ENCODE assay signal across 8 mouse cellular contexts in genomic region chr19:14598690-14599288, GRCm38 (mm10). TPM values are rescaled to one million over a fixed set of nuclear protein-coding genes. Genes with fewer than 3 reads are reported as not detected.
DNase-seq lines count a peak whose midpoint lies in the region; ATAC-seq and TF ChIP-seq lines count a peak whose summit lies in the region.

No protein-coding gene starts in this region.

- H3K4me1 ChIP-seq in lung, embryonic 14.5 days (ENCODE audit: insufficient read depth), result peaks cover 4% of the 10 kb centered on the region; the same call in 1 of the 2 replicates
- H3K4me1 ChIP-seq in embryonic facial prominence, embryonic 13.5 days, result peaks cover 25% of the 10 kb centered on the region
- H3K4me1 ChIP-seq in kidney, embryonic 16.5 days (ENCODE audit: insufficient read depth, low read length), result peaks cover 32% of the 10 kb centered on the region

- H3K36me3 ChIP-seq in lung, embryonic 14.5 days (ENCODE audit: insufficient read depth), result no peaks in the 10 kb centered on the region
- no peaks in the 10 kb centered on the region for H3K36me3 ChIP-seq in embryonic facial prominence, embryonic 13.5 days
- H3K36me3 ChIP-seq in kidney, embryonic 16.5 days (ENCODE audit: insufficient read depth, low read length), result no peaks in the 10 kb centered on the region
- H3K36me3 ChIP-seq in myocyte (ENCODE audit: control insufficient read depth, insufficient read depth), result no peaks in the 10 kb centered on the region

- TF ChIP-seq POLR2A in myocyte (IDR thresholded peaks at IDR 0.05; ENCODE audit: insufficient read length, low read depth), result no peak

- peak overlapping the region; percentile 83 for H3K4me2 ChIP-seq in lung, embryonic 14.5 days
- H3K4me2 ChIP-seq in embryonic facial prominence, embryonic 13.5 days, result peak overlapping the region; percentile 64
- H3K4me2 ChIP-seq in kidney, embryonic 16.5 days (replicated peaks; ENCODE audit: low read depth, low read length), result peak overlapping the region; percentile 72
- peak overlapping the region; percentile 79 for H3K4me2 ChIP-seq in myocyte (ENCODE audit: low read depth)

- under 1% methylated on average over 46 of the region's 46 CpGs for WGBS in lung, embryonic 14.5 days
- under 1% methylated on average over 46 of the region's 46 CpGs for WGBS in embryonic facial prominence, embryonic 13.5 days
- under 1% methylated on average over 46 of the region's 46 CpGs for WGBS in kidney, embryonic 16.5 days

- H3K9me3 ChIP-seq in lung, embryonic 14.5 days (ENCODE audit: low read depth, low read length), result no peaks in the 10 kb centered on the region
- H3K9me3 ChIP-seq in embryonic facial prominence, embryonic 13.5 days, result no peaks in the 10 kb centered on the region
- no peaks in the 10 kb centered on the region for H3K9me3 ChIP-seq in kidney, embryonic 16.5 days (ENCODE audit: low read length)

- peak overlapping the region; percentile 55 for H3K4me3 ChIP-seq in lung, embryonic 14.5 days (ENCODE audit: low read depth, low read length)
- peak overlapping the region; percentile 85 for H3K4me3 ChIP-seq in embryonic facial prominence, embryonic 13.5 days
- H3K4me3 ChIP-seq in kidney, embryonic 16.5 days (ENCODE audit: low read length), result peak overlapping the region; percentile 65
- peak overlapping the region; percentile 36 for H3K4me3 ChIP-seq in myocyte

- TF ChIP-seq CTCF in lung, embryonic 14.5 days (IDR thresholded peaks at IDR 0.05; ENCODE audit: low read depth), result no peak

- no peaks in the 10 kb centered on the region for H3K27me3 ChIP-seq in lung, embryonic 14.5 days (ENCODE audit: insufficient read depth, low read length)
- peaks cover 10% of the 10 kb centered on the region for H3K27me3 ChIP-seq in embryonic facial prominence, embryonic 13.5 days
- no peaks in the 10 kb centered on the region for H3K27me3 ChIP-seq in kidney, embryonic 16.5 days (ENCODE audit: insufficient read depth, low read length)
- peaks cover 16% of the 10 kb centered on the region for H3K27me3 ChIP-seq in myocyte (ENCODE audit: control insufficient read depth, insufficient read depth, insufficient read length)

- peak overlapping the region; percentile 73 for H3K27ac ChIP-seq in lung, embryonic 14.5 days (ENCODE audit: low read depth)
- H3K27ac ChIP-seq in embryonic facial prominence, embryonic 13.5 days, result peak overlapping the region; percentile 93
- H3K27ac ChIP-seq in kidney, embryonic 16.5 days (ENCODE audit: low read length), result peak overlapping the region; percentile 92

- no peak for DNase-seq in lung, embryonic 14.5 days
- no peak for DNase-seq in lung, postnatal 10 days
- DNase-seq in thymus, postnatal 14 days, result no peak
- no peak for DNase-seq in thymus, postnatal 10 days (ENCODE audit: low spot score in 2 of 2)
- no peak for DNase-seq in yolk sac, embryonic 10.5 days (ENCODE audit: low spot score)

- ATAC-seq in lung, embryonic 14.5 days (ENCODE audit: insufficient read depth), result peak; percentile 33
- peak; percentile 33 for ATAC-seq in embryonic facial prominence, embryonic 13.5 days (ENCODE audit: insufficient number of reproducible peaks, insufficient read depth, low FRiP score, low TSS enrichment, low read depth)
- no peak for ATAC-seq in kidney, embryonic 16.5 days (ENCODE audit: low FRiP score, low TSS enrichment)

- H3K79me2 ChIP-seq in myocyte (ENCODE audit: control insufficient read depth, insufficient read depth), result no peaks in the 10 kb centered on the region

- no peak overlapping the region for H3ac ChIP-seq in myocyte (ENCODE audit: control insufficient read depth, insufficient read length)

- peak overlapping the region; percentile 56 for H3K9ac ChIP-seq in lung, embryonic 14.5 days
- H3K9ac ChIP-seq in embryonic facial prominence, embryonic 13.5 days, result peak overlapping the region; percentile 76
- H3K9ac ChIP-seq in kidney, embryonic 16.5 days (replicated peaks; ENCODE audit: low read length), result peak overlapping the region; percentile 69

TF ChIP-seq in myocyte, 11 proteins besides CTCF, POLR2A, EP300 and RAD21:
- TF ChIP-seq SRF (IDR thresholded peaks at IDR 0.05; ENCODE audit: control insufficient read depth, insufficient read length, low read depth), result no peak
- no peak for TF ChIP-seq TCF3 (IDR thresholded peaks at IDR 0.05; ENCODE audit: insufficient read length, low read depth)
- no peak for TF ChIP-seq MYOD1 (IDR thresholded peaks at IDR 0.05; ENCODE audit: control insufficient read depth in 1 of 3, insufficient read length in 2 of 3, low read depth in 2 of 3)
- no peak for TF ChIP-seq REST (IDR thresholded peaks at IDR 0.05; ENCODE audit: insufficient read depth, insufficient read length)
- TF ChIP-seq TCF12 (IDR thresholded peaks at IDR 0.05; ENCODE audit: insufficient read depth, poor library complexity, severe bottlenecking), result no peak
- TF ChIP-seq E2F4 (IDR thresholded peaks at IDR 0.05; ENCODE audit: insufficient read depth), result no peak
- no peak for TF ChIP-seq USF1 (IDR thresholded peaks at IDR 0.05; ENCODE audit: low read depth)
- TF ChIP-seq CEBPB (IDR thresholded peaks at IDR 0.05; ENCODE audit: insufficient read depth, poor library complexity, severe bottlenecking), result no peak
- no peak for TF ChIP-seq MYOG (IDR thresholded peaks at IDR 0.05; ENCODE audit: control insufficient read depth in 1 of 3, insufficient read depth in 1 of 3, insufficient read length in 2 of 3, low read depth in 2 of 3)
- no peak for TF ChIP-seq MAX (IDR thresholded peaks at IDR 0.05; ENCODE audit: low read depth)
- no peak for TF ChIP-seq POLR2AphosphoS2 (IDR thresholded peaks at IDR 0.05; ENCODE audit: insufficient read length, low read depth)

RNA-seq across cellular contexts. Expression of gene Tle4, which starts 0.9 kb away (rescaled TPM):
- 16.1 and 16.9 TPM in 2 replicates for polyA plus RNA-seq in lung, embryonic 14.5 days (2014; fragmentation: Nextera tagmentation; extraction: Ambion mirVana)
- polyA plus RNA-seq in embryonic facial prominence, embryonic 13.5 days (2015; fragmentation: Nextera tagmentation; extraction: Ambion mirVana), result 15.4 and 19.4 TPM in 2 replicates
- 13.4 and 14.6 TPM in 2 replicates for polyA plus RNA-seq in kidney, embryonic 16.5 days (2015; fragmentation: Nextera tagmentation; extraction: Ambion mirVana)
- polyA plus RNA-seq in myocyte (2012; fragmentation: generic; extraction: Trizol), result 0.76 TPM
